Mouse (Mus musculus): Measurements from ENCODE around the gene Nck2.

Nck2 gene

DNA sequence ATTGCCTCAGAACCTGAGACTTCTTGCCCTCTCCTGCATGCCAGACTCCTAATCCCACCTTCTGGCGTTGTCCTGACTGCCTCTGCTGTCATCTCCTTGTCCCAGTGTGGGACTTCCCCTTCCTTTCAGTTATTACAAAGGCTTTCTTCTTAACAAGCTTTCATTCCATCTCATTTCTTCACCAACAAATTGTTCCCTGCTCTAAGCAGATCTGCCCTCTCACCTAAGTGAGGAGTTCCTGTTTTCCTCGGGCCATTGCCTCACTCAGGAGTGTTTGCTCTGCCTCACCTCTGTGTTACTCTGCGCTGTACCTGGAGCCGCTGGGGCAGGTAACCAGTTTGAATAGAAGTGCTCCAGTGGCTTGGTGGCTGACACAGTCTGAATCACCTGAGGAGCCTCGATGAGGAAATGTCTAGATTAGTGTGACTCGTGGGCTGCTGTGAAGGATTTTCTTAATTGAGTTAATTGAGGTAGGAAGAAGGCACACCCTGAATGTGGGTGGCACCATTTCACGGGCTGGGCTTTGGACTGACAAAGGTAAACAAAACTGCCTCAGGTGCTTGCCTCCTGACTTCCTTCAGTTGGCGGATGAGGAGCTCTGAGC lies 27.8 kb downstream of the Nck2 start:
- 73% methylated on average over 8 of the region's 8 CpGs for WGBS

GRCm38 (mm10) chr1:43473734-43474534 lies 29.6 kb downstream of the Nck2 start:
- WGBS, result 38% methylated on average over 5 of the region's 5 CpGs

- WGBS, result 47% methylated on average over 6 of the region's 6 CpGs
Measured at GRCm38 (mm10) chr1:43474535-43475409, 30.4 kb downstream of the Nck2 start.

- 79% methylated on average over 3 of the region's 3 CpGs for WGBS
Measured at GRCm38 (mm10) chr1:43477954-43478353, 33.6 kb downstream of the Nck2 start.

DNA sequence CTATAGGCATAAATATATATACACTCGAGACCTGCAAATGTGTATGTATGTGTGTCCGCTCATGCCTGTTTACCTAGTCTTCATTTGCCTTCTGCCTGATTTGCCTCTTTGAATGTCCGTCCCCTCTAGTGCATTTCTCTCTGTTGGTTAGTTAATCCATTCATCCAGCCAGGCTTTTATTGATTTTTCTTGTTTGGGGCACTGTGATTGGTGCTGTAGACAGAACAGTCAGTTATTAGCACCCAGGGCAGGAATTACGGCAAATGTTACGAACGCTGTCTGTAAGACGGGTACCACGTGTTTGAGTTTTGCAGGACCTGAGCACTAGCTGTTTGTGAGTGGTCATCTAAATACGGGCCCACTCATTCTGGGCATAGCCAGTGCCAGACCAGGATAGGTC lies 40.8 kb downstream of the Nck2 start:
- 85% methylated on average over 9 of the region's 9 CpGs for WGBS

- WGBS, result 77% methylated on average over 3 of the region's 3 CpGs
Measured at GRCm38 (mm10) chr1:43486500-43486899, 42.1 kb downstream of the Nck2 start.

DNA sequence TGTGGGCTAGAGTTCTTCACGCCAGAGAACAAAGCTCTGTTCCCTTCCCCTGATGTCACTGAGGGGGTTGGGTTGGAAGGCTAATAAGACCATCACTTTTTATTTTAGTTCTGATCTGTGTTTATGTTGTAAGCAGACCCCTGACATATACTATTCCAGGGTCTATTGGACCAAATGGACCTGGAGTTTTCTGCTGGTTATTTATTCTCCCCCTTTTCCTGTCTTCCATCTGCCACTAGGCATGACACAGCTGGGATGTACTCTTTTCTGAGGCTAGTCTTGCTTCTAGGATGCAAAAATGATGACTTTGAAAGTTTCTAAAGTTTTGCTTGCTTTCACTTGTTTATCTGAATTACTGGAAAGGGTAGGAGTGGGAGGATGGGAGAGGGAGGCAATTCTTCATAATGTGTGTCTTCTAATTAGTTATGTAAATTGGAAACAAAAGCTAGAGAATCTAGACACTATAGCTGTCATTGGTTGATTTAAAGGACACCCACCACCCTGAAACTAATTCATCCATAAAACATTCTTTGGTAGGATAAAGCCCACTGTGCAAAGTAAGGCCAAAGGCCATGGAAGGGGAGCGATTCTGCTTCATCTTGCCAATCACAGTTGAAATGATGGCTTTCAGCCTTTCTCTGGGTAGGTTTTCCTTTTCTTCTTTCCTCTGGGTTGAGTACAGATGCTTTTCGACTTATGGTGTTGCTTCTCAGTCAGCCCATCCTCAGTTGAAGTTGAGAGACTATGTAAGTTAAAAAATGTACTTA lies 42.8 kb downstream of the Nck2 start:
- WGBS, result 66% methylated on average over 3 of the region's 3 CpGs

DNA sequence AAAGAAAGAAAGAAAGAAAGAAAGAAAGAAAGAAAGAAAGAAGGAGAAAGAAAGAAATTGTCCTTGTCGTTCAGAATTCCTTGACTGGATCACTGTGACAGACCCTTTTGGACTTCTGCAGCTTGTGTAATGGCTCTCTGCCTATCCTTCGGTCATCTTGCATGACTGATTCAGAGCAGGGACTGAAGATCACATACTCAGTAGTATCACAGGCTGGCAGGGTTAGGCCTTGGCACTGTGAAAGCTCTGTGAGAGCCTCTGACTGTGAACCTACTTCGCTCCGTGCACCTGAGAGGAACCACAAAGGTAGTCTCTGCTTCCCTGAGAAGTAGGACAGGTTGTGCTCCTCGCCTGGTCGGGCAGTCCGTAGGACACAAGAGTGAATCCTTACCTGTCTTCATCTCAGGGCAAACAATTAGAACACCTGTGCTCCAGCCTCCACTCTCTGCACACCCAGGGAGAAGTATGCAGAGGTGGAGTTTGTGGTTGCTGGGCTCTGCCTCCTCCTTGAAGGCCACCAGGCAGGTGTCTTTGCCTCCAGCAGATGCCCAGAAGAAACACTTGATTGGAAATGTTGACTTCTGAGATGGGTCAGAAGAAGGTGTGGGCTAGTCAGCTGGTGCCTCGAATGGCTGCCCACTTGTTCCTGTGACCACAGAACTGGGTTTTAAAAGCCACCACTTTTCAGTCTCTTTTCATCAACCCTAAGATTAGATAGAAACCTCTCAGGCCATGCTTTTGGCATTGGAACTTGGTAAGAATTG lies 47.3 kb downstream of the Nck2 start:
- 92% methylated on average over 8 of the region's 8 CpGs for WGBS

DNA sequence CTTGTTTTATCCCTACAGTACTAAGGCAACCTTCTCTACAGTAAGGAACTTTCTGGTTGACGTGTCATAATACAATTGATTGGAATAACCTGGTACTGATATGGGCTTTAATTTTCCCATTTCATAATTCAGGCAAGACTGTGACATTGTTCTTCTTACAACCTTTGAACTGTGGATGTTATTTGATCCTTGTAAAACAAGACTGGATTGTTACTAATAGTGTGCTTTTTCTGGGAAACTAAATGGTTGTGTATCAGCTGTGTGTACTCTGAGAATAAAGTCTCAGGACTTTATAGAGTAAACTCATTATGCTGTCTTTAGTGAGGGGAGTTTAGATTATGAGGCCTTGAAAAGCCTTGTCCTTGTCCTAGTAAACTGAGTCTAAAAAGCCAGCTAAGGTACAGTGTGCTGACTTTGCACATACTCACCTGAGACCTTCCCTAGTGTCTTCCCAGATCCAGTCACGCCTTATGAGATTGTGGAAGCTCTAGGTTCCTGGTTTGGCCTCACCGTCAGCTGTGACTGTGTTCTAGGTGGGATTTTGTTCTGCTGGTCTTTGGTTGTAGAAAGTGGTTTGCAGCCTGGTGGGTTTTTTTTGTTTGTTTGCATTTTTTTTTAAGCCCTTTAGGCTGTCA lies 48.5 kb downstream of the Nck2 start:
- WGBS, result 96% methylated on average over 3 of the region's 3 CpGs

DNA sequence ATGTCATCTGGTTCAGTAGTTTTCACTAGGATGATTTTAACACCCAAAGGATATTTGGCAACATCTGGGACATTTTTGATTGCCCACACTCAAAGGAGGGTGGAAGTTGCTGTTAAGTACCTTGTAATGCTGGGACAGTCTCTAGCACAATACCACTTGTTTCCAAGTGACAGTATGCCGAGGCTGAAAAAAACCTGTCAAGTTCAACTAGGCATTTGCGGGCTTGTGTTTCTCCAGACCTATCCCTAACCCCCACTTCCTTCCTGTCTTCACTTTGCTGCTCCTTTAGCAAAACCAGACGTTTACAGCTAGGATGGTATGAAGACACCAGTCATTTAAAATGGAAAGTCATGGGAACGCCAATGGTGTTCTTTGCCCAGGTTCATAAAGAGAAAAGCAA lies 51.7 kb downstream of the Nck2 start:
- 70% methylated on average over 4 of the region's 4 CpGs for WGBS

DNA sequence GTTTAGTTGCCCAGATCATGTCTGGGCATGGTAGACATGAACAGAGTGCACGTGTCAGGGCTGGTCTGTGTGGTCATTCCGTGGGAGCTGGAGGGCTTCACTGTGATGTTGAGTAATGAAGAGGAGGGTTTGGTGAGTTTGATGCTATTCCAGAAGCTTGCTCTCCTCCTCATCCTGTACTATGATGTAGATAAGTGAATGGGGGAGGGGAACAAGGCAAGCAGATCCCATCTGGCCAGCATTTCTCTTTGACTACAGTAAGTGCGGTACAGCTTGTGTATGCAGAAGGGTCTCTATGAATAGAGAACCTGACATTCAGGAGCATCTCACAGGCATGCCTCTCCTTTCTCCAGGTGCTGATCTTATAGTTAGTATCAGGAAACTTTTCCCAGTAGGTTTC lies 52.6 kb downstream of the Nck2 start:
- 68% methylated on average over 3 of the region's 3 CpGs for WGBS

DNA sequence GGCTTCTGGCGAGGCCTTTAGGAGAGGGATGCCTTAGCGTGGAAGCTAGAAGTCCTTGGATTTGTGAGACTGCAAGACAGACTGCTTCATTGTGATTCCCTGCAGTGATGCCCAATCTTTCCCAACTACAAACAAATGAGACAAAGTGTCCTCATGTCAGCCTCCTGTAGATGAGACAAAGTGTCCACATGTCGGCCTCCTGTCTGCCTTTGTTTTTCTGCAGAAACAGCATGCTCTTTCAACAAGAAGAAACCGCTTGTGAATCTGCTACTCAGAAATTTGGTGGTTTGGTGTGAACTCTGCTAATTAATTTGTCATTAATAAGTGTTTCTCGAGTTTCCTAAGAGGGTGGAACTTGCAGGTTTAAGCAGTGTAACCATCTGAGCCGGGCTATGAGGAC lies 53.6 kb downstream of the Nck2 start:
- 63% methylated on average over 6 of the region's 6 CpGs for WGBS

DNA sequence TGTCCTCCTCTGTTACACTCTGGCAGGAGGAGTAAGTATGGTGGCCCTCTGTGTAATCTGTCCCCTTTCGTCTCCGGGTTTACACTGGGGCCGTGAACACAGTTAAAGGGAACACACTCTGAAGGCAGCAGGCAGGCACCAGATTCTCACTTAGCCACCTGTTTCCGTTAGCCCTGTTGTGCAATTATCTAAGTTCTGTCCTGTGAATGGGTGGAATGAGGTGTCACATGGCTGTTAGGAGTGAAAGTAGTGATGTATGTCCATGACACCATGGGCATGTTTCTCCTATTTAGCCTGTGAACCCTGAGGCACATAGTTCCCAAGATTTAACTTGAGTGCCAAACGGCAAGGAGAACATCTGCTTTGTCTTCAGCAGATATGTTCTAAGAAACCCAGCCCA lies 55.7 kb downstream of the Nck2 start:
- 68% methylated on average over 5 of the region's 5 CpGs for WGBS

GRCm38 (mm10) chr1:43501143-43501919 lies 57.0 kb downstream of the Nck2 start:
- 57% methylated on average over 6 of the region's 6 CpGs for WGBS

GRCm38 (mm10) chr1:43501920-43502791 lies 57.8 kb downstream of the Nck2 start:
- WGBS, result 53% methylated on average over 10 of the region's 10 CpGs

DNA sequence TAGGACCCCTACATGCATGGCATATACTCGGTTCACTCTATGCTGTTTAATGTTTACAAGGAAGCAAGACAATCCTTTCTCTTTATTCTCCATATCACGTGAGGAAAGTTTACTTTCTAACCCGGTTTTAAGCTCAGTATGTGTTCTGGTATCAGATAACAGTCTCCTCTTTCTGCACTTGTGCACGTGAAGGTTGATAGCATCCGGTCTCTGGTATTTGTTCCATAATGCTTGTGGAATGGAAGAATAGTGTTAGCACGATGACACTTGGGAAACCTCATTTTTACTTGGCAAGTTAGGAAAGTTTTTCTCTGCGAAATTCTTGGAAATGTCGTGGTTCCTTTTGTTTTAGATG lies 58.4 kb downstream of the Nck2 start:
- 56% methylated on average over 8 of the region's 8 CpGs for WGBS

- 71% methylated on average over 2 of the region's 2 CpGs for WGBS
Measured at GRCm38 (mm10) chr1:43503261-43503660, 58.9 kb downstream of the Nck2 start.

GRCm38 (mm10) chr1:43503676-43504075 lies 59.3 kb downstream of the Nck2 start:
- 33% methylated on average over 6 of the region's 6 CpGs for WGBS

GRCm38 (mm10) chr1:43504235-43504634 lies 59.9 kb downstream of the Nck2 start:
- WGBS, result 21% methylated on average over 4 of the region's 4 CpGs
